Mouse (Mus musculus) gastrocnemius, adult 18-20 months (tissue): ENCODE results near the gene Aoah. TPM values are rescaled to one million over a fixed set of nuclear protein-coding genes. Genes with fewer than 3 reads are reported as not detected.

Experiments used
- DNase-seq: peaks from one replicate; pipeline ENCODE4 v3.0.0; 2021; ENCODE audit warnings: low spot score
- total RNA-seq, 2 experiments: library from RNA; stranded (reverse); gene quantifications; 2 replicates each; pipeline ENCODE4 v1.2.3; 2021

Gene Aoah
- total RNA-seq, 2 experiments from 2014 or later = 0.21 to 0.24 TPM

DNA sequence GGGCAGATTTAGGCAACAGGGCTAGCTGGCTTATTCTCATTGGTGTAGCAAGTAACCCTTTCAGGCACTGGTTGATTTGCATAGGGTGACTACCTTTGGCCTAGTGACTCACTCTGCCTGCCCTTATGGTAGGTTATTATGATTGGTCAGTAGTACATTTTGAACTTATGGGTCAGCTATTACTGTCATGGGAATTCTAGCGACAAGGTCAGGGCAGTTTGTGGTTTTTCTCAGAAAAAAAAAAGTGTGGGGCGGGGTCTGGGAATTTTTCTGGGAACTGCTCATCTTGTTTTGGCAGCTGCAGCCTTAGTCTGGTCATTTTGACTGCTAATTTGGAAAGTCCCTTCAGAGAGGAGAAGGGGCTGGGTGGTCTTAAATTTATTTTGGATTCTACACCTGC lies 272.1 kb downstream of the Aoah start:
- no peak for DNase-seq

DNA sequence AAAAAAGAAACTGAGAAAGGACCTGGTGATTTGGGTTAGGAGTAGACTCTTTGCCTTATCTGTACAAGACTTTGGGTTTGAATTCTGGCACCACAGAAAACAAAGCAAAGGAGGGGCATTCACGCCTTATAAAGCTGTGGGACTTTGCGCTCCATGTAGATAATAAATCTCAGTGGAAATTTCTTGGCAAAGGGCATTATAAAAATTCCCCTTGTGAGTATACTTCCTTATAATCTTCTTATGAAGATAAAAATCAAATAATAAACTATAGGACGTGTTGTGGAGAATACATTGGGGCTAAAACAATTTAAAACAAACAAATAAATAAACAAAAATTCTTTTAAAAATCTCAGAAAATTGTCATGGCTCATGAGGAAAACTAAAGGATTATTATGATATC lies 280.9 kb downstream of the Aoah start, which contains the start of gene Olfr1370:
TSS of gene Olfr1370 (minus strand) at position 101 of the 400 bp plus-strand sequence.
- no peak for DNase-seq

DNA sequence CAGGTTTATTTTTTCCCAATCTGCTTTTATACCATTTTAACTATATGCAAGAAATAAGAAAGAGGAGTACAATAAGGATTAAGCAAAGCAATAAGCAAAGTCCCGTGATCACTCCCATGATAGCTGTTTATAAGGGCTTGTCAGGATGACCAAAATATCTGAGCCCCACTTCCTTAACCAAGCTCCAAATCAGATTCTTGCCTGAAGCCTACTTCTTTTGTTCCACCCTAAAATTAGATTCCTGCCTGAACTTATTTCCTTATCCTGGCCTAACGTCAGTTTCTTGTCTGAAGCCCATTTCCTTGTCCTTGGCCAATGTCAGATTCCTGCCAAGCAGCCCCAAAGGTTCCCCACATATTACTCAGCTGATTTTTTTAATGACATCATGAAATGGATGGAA lies 288.8 kb downstream of the Aoah start:
- DNase-seq = no peak
